Mouse (Mus musculus): ENCODE measurements around the gene Gabrg3. TPM values are rescaled to one million over a fixed set of nuclear protein-coding genes. Genes with fewer than 3 reads are reported as not detected.

Gene Gabrg3
- total and polyA plus RNA-seq, 2 experiments from 2014 or later = 11.5 to 11.8 TPM

- TF ChIP-seq CTCF (IDR thresholded peaks at IDR 0.05) = no peak
- no peak overlapping the region for H3K4me2 ChIP-seq (ENCODE audit: low read depth, low read length, poor library complexity, severe bottlenecking)
- ATAC-seq (ENCODE audit: low FRiP score) (no peak), DNase-seq (ENCODE audit: low spot score) (no peak)
- 89% methylated on average over 3 of the region's 3 CpGs for WGBS
- no peak overlapping the region for H3K4me3 ChIP-seq (ENCODE audit: low read depth, low read length)
- no peaks in the 10 kb centered on the region for H3K9me3 ChIP-seq (ENCODE audit: low read length)
- H3K27ac ChIP-seq (ENCODE audit: low read depth, low read length) = no peak overlapping the region
- no peaks in the 10 kb centered on the region for H3K27me3 ChIP-seq (ENCODE audit: insufficient read depth, low read length)
- no peaks in the 10 kb centered on the region for H3K4me1 ChIP-seq (ENCODE audit: insufficient read depth, low read length)
- H3K36me3 ChIP-seq (ENCODE audit: insufficient read depth, low read length) = no peaks in the 10 kb centered on the region
- H3K9ac ChIP-seq (replicated peaks; ENCODE audit: low read length, poor library complexity, severe bottlenecking) = no peak overlapping the region
Measured at GRCm38 (mm10) chr7:57296639-57297038, 90.3 kb downstream of the Gabrg3 start.

DNA sequence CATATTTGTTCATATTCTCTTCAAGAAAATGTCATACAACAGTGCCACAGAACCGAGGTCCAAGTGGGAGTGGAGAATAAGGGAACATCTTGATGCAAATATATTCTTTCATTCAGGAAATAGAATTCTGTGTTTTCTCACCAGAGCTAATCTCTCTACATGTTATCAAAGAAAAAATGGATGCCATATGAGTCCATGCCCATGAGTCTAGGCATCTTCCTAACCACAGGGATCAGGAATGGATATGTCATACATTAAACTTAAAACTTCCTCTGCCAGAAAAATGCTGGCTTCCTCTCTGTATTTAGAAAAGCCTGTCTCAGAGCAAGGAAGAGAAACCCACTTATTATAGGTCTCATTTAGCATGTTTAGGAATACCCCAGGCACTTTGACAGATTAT lies 92.9 kb downstream of the Gabrg3 start:
- no peaks in the 10 kb centered on the region for H3K9me3 ChIP-seq (ENCODE audit: low read length)
- ATAC-seq (ENCODE audit: low FRiP score) (no peak), DNase-seq (ENCODE audit: low spot score) (no peak)
- H3K4me3 ChIP-seq (ENCODE audit: low read depth, low read length) = no peak overlapping the region
- no peak for TF ChIP-seq CTCF (IDR thresholded peaks at IDR 0.05)
- no peaks in the 10 kb centered on the region for H3K4me1 ChIP-seq (ENCODE audit: insufficient read depth, low read length)
- no peaks in the 10 kb centered on the region for H3K36me3 ChIP-seq (ENCODE audit: insufficient read depth, low read length)
- no peak overlapping the region for H3K4me2 ChIP-seq (ENCODE audit: low read depth, low read length, poor library complexity, severe bottlenecking)
- no peaks in the 10 kb centered on the region for H3K27me3 ChIP-seq (ENCODE audit: insufficient read depth, low read length)
- H3K9ac ChIP-seq (replicated peaks; ENCODE audit: low read length, poor library complexity, severe bottlenecking) = no peak overlapping the region
- WGBS = 76% methylated on average over 1 of the region's 1 CpGs
- no peak overlapping the region for H3K27ac ChIP-seq (ENCODE audit: low read depth, low read length)

DNA sequence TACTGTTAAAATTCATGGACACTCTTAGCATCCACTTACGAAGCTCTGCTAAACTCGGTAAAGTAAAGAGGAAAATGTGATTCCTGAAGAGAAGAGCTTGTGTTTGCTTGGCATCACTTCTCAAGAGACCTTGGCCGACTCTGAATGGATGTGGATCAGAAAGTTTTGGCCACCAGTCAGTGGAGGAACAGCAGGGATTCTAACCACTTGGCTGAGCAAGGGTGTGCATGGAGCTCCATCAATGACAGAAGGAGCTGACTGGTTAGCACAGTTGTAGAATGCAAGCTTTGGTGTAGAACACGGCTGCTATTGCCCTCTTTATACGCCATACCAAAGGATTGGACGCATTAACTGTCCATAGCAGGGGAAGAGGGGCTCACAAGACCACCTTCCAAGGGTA lies 93.4 kb downstream of the Gabrg3 start:
- H3K4me2 ChIP-seq (ENCODE audit: low read depth, low read length, poor library complexity, severe bottlenecking) = no peak overlapping the region
- ATAC-seq (ENCODE audit: low FRiP score) = no peak
- DNase-seq (ENCODE audit: low spot score) = no peak
- H3K4me3 ChIP-seq (ENCODE audit: low read depth, low read length) = no peak overlapping the region
- H3K9ac ChIP-seq (replicated peaks; ENCODE audit: low read length, poor library complexity, severe bottlenecking) = no peak overlapping the region
- H3K27me3 ChIP-seq (ENCODE audit: insufficient read depth, low read length) = no peaks in the 10 kb centered on the region
- no peaks in the 10 kb centered on the region for H3K9me3 ChIP-seq (ENCODE audit: low read length)
- H3K27ac ChIP-seq (ENCODE audit: low read depth, low read length) = no peak overlapping the region
- 84% methylated on average over 6 of the region's 6 CpGs for WGBS
- no peaks in the 10 kb centered on the region for H3K4me1 ChIP-seq (ENCODE audit: insufficient read depth, low read length)
- no peak for TF ChIP-seq CTCF (IDR thresholded peaks at IDR 0.05)
- no peaks in the 10 kb centered on the region for H3K36me3 ChIP-seq (ENCODE audit: insufficient read depth, low read length)

DNA sequence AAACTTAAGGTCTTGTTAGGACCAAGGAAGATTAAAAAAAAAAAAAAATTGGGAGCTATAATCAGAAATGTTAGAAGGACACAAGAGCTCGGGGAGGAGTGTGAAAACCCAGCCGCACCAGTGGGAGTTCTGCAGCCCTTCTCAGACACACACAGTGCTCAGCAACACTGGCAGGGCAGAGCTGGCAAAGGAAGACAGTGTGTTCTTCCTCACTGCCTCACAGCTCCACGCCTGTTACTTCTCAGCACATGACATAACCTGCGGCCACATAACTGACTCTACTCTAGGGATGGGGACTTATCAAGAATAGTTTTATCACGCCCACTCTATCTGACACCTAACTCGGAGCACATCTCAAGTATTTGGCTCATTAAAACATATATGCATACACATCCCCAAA lies 103.8 kb downstream of the Gabrg3 start:
- no peak overlapping the region for H3K27ac ChIP-seq (ENCODE audit: low read depth, low read length)
- no peak overlapping the region for H3K4me2 ChIP-seq (ENCODE audit: low read depth, low read length, poor library complexity, severe bottlenecking)
- no peak for TF ChIP-seq CTCF (IDR thresholded peaks at IDR 0.05)
- no peak overlapping the region for H3K4me3 ChIP-seq (ENCODE audit: low read depth, low read length)
- no peaks in the 10 kb centered on the region for H3K9me3 ChIP-seq (ENCODE audit: low read length)
- WGBS = 84% methylated on average over 6 of the region's 6 CpGs
- H3K36me3 ChIP-seq (ENCODE audit: insufficient read depth, low read length) = no peaks in the 10 kb centered on the region
- DNase-seq (ENCODE audit: low spot score) (no peak), ATAC-seq (ENCODE audit: low FRiP score) (no peak)
- no peak overlapping the region for H3K9ac ChIP-seq (replicated peaks; ENCODE audit: low read length, poor library complexity, severe bottlenecking)
- H3K27me3 ChIP-seq (ENCODE audit: insufficient read depth, low read length) = no peaks in the 10 kb centered on the region
- H3K4me1 ChIP-seq (ENCODE audit: insufficient read depth, low read length) = no peaks in the 10 kb centered on the region

DNA sequence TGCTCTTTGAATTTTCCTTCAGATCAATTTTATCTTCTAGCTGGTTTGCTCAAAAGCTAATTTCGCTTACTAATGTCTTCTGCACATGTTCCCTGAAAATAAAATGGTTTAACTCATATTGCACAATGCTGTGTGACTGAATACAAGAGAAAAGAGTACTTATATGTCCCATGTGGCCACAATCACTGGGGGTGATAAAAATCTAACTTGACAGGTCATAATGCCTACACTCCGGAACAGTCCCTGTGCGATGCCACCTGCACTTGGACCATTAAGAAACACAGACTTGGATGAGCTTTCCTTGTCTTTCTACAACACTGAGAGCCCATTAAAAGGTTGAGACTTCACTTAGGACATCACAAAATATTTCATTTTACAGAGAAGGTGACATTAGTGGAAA lies 108.1 kb downstream of the Gabrg3 start:
- Histone ChIP-seq H3K9ac (replicated peaks; ENCODE audit: low read length, poor library complexity, severe bottlenecking) (no peak overlapping the region), H3K4me2 (ENCODE audit: low read depth, low read length, poor library complexity, severe bottlenecking) (no peak overlapping the region), H3K4me3 (ENCODE audit: low read depth, low read length) (no peak overlapping the region), H3K9me3 (ENCODE audit: low read length) (no peaks in the 10 kb centered on the region), H3K27me3 (ENCODE audit: insufficient read depth, low read length) (no peaks in the 10 kb centered on the region), H3K36me3 (ENCODE audit: insufficient read depth, low read length) (no peaks in the 10 kb centered on the region), H3K4me1 (ENCODE audit: insufficient read depth, low read length) (no peaks in the 10 kb centered on the region), H3K27ac (ENCODE audit: low read depth, low read length) (no peak overlapping the region)
- ATAC-seq (ENCODE audit: low FRiP score) = no peak
- WGBS = 88% methylated on average over 3 of the region's 3 CpGs
- no peak for DNase-seq (ENCODE audit: low spot score)
- no peak for TF ChIP-seq CTCF (IDR thresholded peaks at IDR 0.05)

GRCm38 (mm10) chr7:57260201-57260600 lies 126.8 kb downstream of the Gabrg3 start:
- DNase-seq (ENCODE audit: low spot score) = no peak
- no peaks in the 10 kb centered on the region for H3K4me1 ChIP-seq (ENCODE audit: insufficient read depth, low read length)
- H3K4me3 ChIP-seq (ENCODE audit: low read depth, low read length) = no peak overlapping the region
- 75% methylated on average over 1 of the region's 1 CpGs for WGBS
- H3K9me3 ChIP-seq (ENCODE audit: low read length) = no peaks in the 10 kb centered on the region
- H3K4me2 ChIP-seq (ENCODE audit: low read depth, low read length, poor library complexity, severe bottlenecking) = no peak overlapping the region
- TF ChIP-seq CTCF (IDR thresholded peaks at IDR 0.05) = no peak
- H3K27ac ChIP-seq (ENCODE audit: low read depth, low read length) = no peak overlapping the region
- no peaks in the 10 kb centered on the region for H3K36me3 ChIP-seq (ENCODE audit: insufficient read depth, low read length)
- no peaks in the 10 kb centered on the region for H3K27me3 ChIP-seq (ENCODE audit: insufficient read depth, low read length)
- no peak for ATAC-seq (ENCODE audit: low FRiP score)
- no peak overlapping the region for H3K9ac ChIP-seq (replicated peaks; ENCODE audit: low read length, poor library complexity, severe bottlenecking)
